Mouse (Mus musculus): ENCODE results near the gene D2hgdh. TPM values are rescaled to one million over a fixed set of nuclear protein-coding genes. Genes with fewer than 3 reads are reported as not detected.
A peak's percentile ranks its signal among the peaks of the same experiment; 100 is the strongest.
"Not testable (repeated sequence)": the region's sequence is repeated elsewhere in the genome, so short reads cannot be mapped to it uniquely, and the experiment has no call there.

The D2hgdh gene
- polyA plus RNA-seq, 1 experiment from 2014 or later: 10.1 TPM

GRCm38 (mm10) chr1:93823796-93824495 is 763 bp upstream of the D2hgdh start:
- no peaks in the 10 kb centered on the region for H3K27me3 ChIP-seq (replicated peaks; ENCODE audit: control insufficient read depth, insufficient read depth, low read length)
- ATAC-seq (replicated peaks; ENCODE audit: low FRiP score) (no peak), DNase-seq (ENCODE audit: low spot score) (no peak)
- H3K36me3 ChIP-seq (ENCODE audit: control insufficient read depth, insufficient read depth, low read length): peaks cover 18% of the 10 kb centered on the region; the same call in 1 of the 2 replicates
- peaks cover 10% of the 10 kb centered on the region for H3K4me1 ChIP-seq (replicated peaks; ENCODE audit: control insufficient read depth, insufficient read depth, low read length)
- peak overlapping the region; percentile 78 for H3K4me2 ChIP-seq
- peak overlapping the region; percentile 96 for H3K27ac ChIP-seq (ENCODE audit: low read depth, low read length)
- H3K4me3 ChIP-seq (ENCODE audit: low read depth, low read length): peak overlapping the region; percentile 65; the same call in 1 of the 2 replicates
- 78% methylated on average over 3 of the region's 3 CpGs for WGBS
- no peaks in the 10 kb centered on the region for H3K9me3 ChIP-seq (ENCODE audit: control insufficient read depth, low read length)
- peak overlapping the region; percentile 61 for H3K9ac ChIP-seq (ENCODE audit: low read depth, low read length)

- Histone ChIP-seq H3K4me1 (replicated peaks; ENCODE audit: control insufficient read depth, insufficient read depth, low read length) (peaks cover 10% of the 10 kb centered on the region), H3K27me3 (replicated peaks; ENCODE audit: control insufficient read depth, insufficient read depth, low read length) (no peaks in the 10 kb centered on the region), H3K4me2 (peak overlapping the region; percentile 78), H3K36me3 (ENCODE audit: control insufficient read depth, insufficient read depth, low read length) (peaks cover 11% of the 10 kb centered on the region; the same call in 1 of the 2 replicates), H3K4me3 (ENCODE audit: low read depth, low read length) (peak overlapping the region; percentile 65), H3K9me3 (ENCODE audit: control insufficient read depth, low read length) (no peaks in the 10 kb centered on the region), H3K27ac (ENCODE audit: low read depth, low read length) (peak overlapping the region; percentile 96), H3K9ac (ENCODE audit: low read depth, low read length) (peak overlapping the region; percentile 61)
- ATAC-seq (replicated peaks; ENCODE audit: low FRiP score): peak; percentile 98
- WGBS: under 1% methylated on average over 30 of the region's 30 CpGs
- peak; percentile 91 for DNase-seq (ENCODE audit: low spot score)
These were observed 481 bp downstream of the D2hgdh start for GRCm38 (mm10) chr1:93825105-93825674.

GRCm38 (mm10) chr1:93825771-93826539 is 1.2 kb downstream of the D2hgdh start:
- Histone ChIP-seq H3K27me3 (replicated peaks; ENCODE audit: control insufficient read depth, insufficient read depth, low read length) (no peaks in the 10 kb centered on the region), H3K9ac (ENCODE audit: low read depth, low read length) (peak overlapping the region; percentile 61), H3K4me2 (peak overlapping the region; percentile 78), H3K36me3 (ENCODE audit: control insufficient read depth, insufficient read depth, low read length) (peaks cover 6% of the 10 kb centered on the region; the same call in 1 of the 2 replicates), H3K9me3 (ENCODE audit: control insufficient read depth, low read length) (no peaks in the 10 kb centered on the region), H3K27ac (ENCODE audit: low read depth, low read length) (peak overlapping the region; percentile 96), H3K4me1 (replicated peaks; ENCODE audit: control insufficient read depth, insufficient read depth, low read length) (peaks cover 10% of the 10 kb centered on the region), H3K4me3 (ENCODE audit: low read depth, low read length) (peak overlapping the region; percentile 65)
- 40% methylated on average over 27 of the region's 27 CpGs for WGBS
- DNase-seq (ENCODE audit: low spot score) (no peak), ATAC-seq (replicated peaks; ENCODE audit: low FRiP score) (no peak)

- Histone ChIP-seq H3K4me2 (peak overlapping the region; percentile 78), H3K4me3 (ENCODE audit: low read depth, low read length) (peak overlapping the region; percentile 65; the same call in 1 of the 2 replicates), H3K9me3 (ENCODE audit: control insufficient read depth, low read length) (no peaks in the 10 kb centered on the region), H3K36me3 (ENCODE audit: control insufficient read depth, insufficient read depth, low read length) (peaks cover under 1% of the 10 kb centered on the region; the same call in 1 of the 2 replicates), H3K27me3 (replicated peaks; ENCODE audit: control insufficient read depth, insufficient read depth, low read length) (no peaks in the 10 kb centered on the region), H3K27ac (ENCODE audit: low read depth, low read length) (no peak overlapping the region), H3K9ac (ENCODE audit: low read depth, low read length) (no peak overlapping the region), H3K4me1 (replicated peaks; ENCODE audit: control insufficient read depth, insufficient read depth, low read length) (peaks cover 10% of the 10 kb centered on the region)
- ATAC-seq (replicated peaks; ENCODE audit: low FRiP score): no peak
- WGBS: 90% methylated on average over 9 of the region's 9 CpGs
- no peak for DNase-seq (ENCODE audit: low spot score)
These were observed 1.8 kb downstream of the D2hgdh start for GRCm38 (mm10) chr1:93826540-93826835.

GRCm38 (mm10) chr1:93832754-93833360 is 8.1 kb downstream of the D2hgdh start:
- H3K4me3 ChIP-seq (ENCODE audit: low read depth, low read length); H3K9ac ChIP-seq (ENCODE audit: low read depth, low read length); H3K9me3 ChIP-seq (ENCODE audit: control insufficient read depth, low read length); H3K27me3 ChIP-seq (replicated peaks; ENCODE audit: control insufficient read depth, insufficient read depth, low read length); H3K27ac ChIP-seq (ENCODE audit: low read depth, low read length); H3K4me2 ChIP-seq; DNase-seq (ENCODE audit: low spot score); H3K36me3 ChIP-seq (ENCODE audit: control insufficient read depth, insufficient read depth, low read length); H3K4me1 ChIP-seq (replicated peaks; ENCODE audit: control insufficient read depth, insufficient read depth, low read length): not testable (repeated sequence)
- 41% methylated on average over 4 of the region's 4 CpGs for WGBS
- 0 out of 2 replicates have a peak, but pooled peaks have one; percentile 37 for ATAC-seq (replicated peaks; ENCODE audit: low FRiP score)

- Histone ChIP-seq H3K9ac (ENCODE audit: low read depth, low read length) (no peak overlapping the region), H3K27ac (ENCODE audit: low read depth, low read length) (no peak overlapping the region), H3K9me3 (ENCODE audit: control insufficient read depth, low read length) (no peaks in the 10 kb centered on the region)
These were observed 10.0 kb downstream of the D2hgdh start for GRCm38 (mm10) chr1:93834671-93835150.

GRCm38 (mm10) chr1:93835211-93835610 is 10.5 kb downstream of the D2hgdh start:
- DNase-seq (ENCODE audit: low spot score) (no peak), ATAC-seq (replicated peaks; ENCODE audit: low FRiP score) (no peak)
- Histone ChIP-seq H3K9me3 (ENCODE audit: control insufficient read depth, low read length) (no peaks in the 10 kb centered on the region), H3K27ac (ENCODE audit: low read depth, low read length) (no peak overlapping the region), H3K9ac (ENCODE audit: low read depth, low read length) (no peak overlapping the region), H3K4me1 (replicated peaks; ENCODE audit: control insufficient read depth, insufficient read depth, low read length) (no peaks in the 10 kb centered on the region), H3K4me3 (ENCODE audit: low read depth, low read length) (no peak overlapping the region), H3K36me3 (ENCODE audit: control insufficient read depth, insufficient read depth, low read length) (no peaks in the 10 kb centered on the region), H3K4me2 (no peak overlapping the region), H3K27me3 (replicated peaks; ENCODE audit: control insufficient read depth, insufficient read depth, low read length) (no peaks in the 10 kb centered on the region)
- WGBS: 93% methylated on average over 4 of the region's 4 CpGs

More at GRCm38 (mm10) chr1:93834671-93835150, 10.0 kb downstream of the D2hgdh start:
- WGBS: 87% methylated on average over 7 of the region's 7 CpGs
- no peaks in the 10 kb centered on the region for H3K27me3 ChIP-seq (replicated peaks; ENCODE audit: control insufficient read depth, insufficient read depth, low read length)
- no peaks in the 10 kb centered on the region for H3K36me3 ChIP-seq (ENCODE audit: control insufficient read depth, insufficient read depth, low read length)
- no peaks in the 10 kb centered on the region for H3K4me1 ChIP-seq (replicated peaks; ENCODE audit: control insufficient read depth, insufficient read depth, low read length)
- H3K4me2 ChIP-seq: no peak overlapping the region
- no peak for ATAC-seq (replicated peaks; ENCODE audit: low FRiP score)
- DNase-seq (ENCODE audit: low spot score): no peak
- no peak overlapping the region for H3K4me3 ChIP-seq (ENCODE audit: low read depth, low read length)

GRCm38 (mm10) chr1:93835876-93836531 is 11.3 kb downstream of the D2hgdh start:
- Histone ChIP-seq H3K4me3 (ENCODE audit: low read depth, low read length) (no peak overlapping the region), H3K27me3 (replicated peaks; ENCODE audit: control insufficient read depth, insufficient read depth, low read length) (no peaks in the 10 kb centered on the region), H3K9ac (ENCODE audit: low read depth, low read length) (no peak overlapping the region), H3K27ac (ENCODE audit: low read depth, low read length) (no peak overlapping the region), H3K36me3 (ENCODE audit: control insufficient read depth, insufficient read depth, low read length) (no peaks in the 10 kb centered on the region), H3K9me3 (ENCODE audit: control insufficient read depth, low read length) (no peaks in the 10 kb centered on the region), H3K4me2 (no peak overlapping the region), H3K4me1 (replicated peaks; ENCODE audit: control insufficient read depth, insufficient read depth, low read length) (no peaks in the 10 kb centered on the region)
- no peak for ATAC-seq (replicated peaks; ENCODE audit: low FRiP score)
- no peak for DNase-seq (ENCODE audit: low spot score)
- 87% methylated on average over 6 of the region's 6 CpGs for WGBS

Measured in liver, embryonic 11.5 days (tissue).